Comparison of ENCODE assay signal across 9 mouse cellular contexts in genomic region chr19:45748206-45748605, GRCm38 (mm10). TPM values are rescaled to one million over a fixed set of nuclear protein-coding genes. Genes with fewer than 3 reads are reported as not detected.
DNase-seq lines count a peak whose midpoint lies in the region; ATAC-seq and TF ChIP-seq lines count a peak whose summit lies in the region.
"Had no signal": no experiment of that assay in that cellular context is flagged by ENCODE, and none has a peak within 500 bp of the region (broad histone marks: within the 10 kb centered on the region; RNA-seq: fewer than 3 reads in every experiment).

No protein-coding gene starts in this region.

- TF ChIP-seq CTCF in CH12.LX (conservative IDR thresholded peaks at IDR 0.05 in 1 of 2, IDR thresholded peaks at IDR 0.05 in 1 of 2; ENCODE audit: low read depth in 2 of 2, low read length in 2 of 2), result no peak
- TF ChIP-seq CTCF in liver, postnatal 0 days (IDR thresholded peaks at IDR 0.05; ENCODE audit: low read depth), result no peak

- WGBS in heart, embryonic 10.5 days, result 43% methylated on average over 9 of the region's 9 CpGs
- 55% methylated on average over 9 of the region's 9 CpGs for WGBS in forebrain, embryonic 14.5 days
- 40% methylated on average over 9 of the region's 9 CpGs for WGBS in liver, postnatal 0 days (ENCODE audit: insufficient replicate concordance)

- in situ Hi-C loops in CH12.LX (cut with MboI; ENCODE audit: low pct_ligation_motif_present, low pct_unique_long_range_greater_than_20kb, low sequenced_read_pairs), result loop anchor here (5.0 to 10.0 kb wide), 2 partner anchors 176 to 533 kb away; no protein-coding TSS in a partner anchor

- H3K79me2 ChIP-seq in CH12.LX (replicated peaks; ENCODE audit: control insufficient read depth, extremely low read depth, insufficient read depth, poor library complexity, severe bottlenecking), result 0 out of 2 replicates have a peak, but pooled peaks cover 3% of the 10 kb centered on the region

- no peak overlapping the region for H3K27ac ChIP-seq in heart, embryonic 10.5 days
- no peak overlapping the region for H3K27ac ChIP-seq in CH12.LX (ENCODE audit: insufficient read depth, low read depth)
- no peak overlapping the region for H3K27ac ChIP-seq in forebrain, embryonic 14.5 days (ENCODE audit: low read depth, low read length)
- no peak overlapping the region for H3K27ac ChIP-seq in liver, postnatal 0 days (ENCODE audit: low read depth)

- peak overlapping the region; percentile 79 for H3K4me2 ChIP-seq in CH12.LX (ENCODE audit: insufficient read depth, low read depth, poor library complexity, severe bottlenecking)
- peak overlapping the region; percentile 94 for H3K4me2 ChIP-seq in forebrain, embryonic 14.5 days (ENCODE audit: low read length)
- H3K4me2 ChIP-seq in liver, postnatal 0 days (ENCODE audit: low read depth, low read length), result peak overlapping the region; percentile 95

- H3K27me3 ChIP-seq in heart, embryonic 10.5 days (ENCODE audit: insufficient read depth, poor library complexity, severe bottlenecking), result peaks cover 36% of the 10 kb centered on the region
- no peaks in the 10 kb centered on the region for H3K27me3 ChIP-seq in CH12.LX (replicated peaks)
- peaks cover 29% of the 10 kb centered on the region for H3K27me3 ChIP-seq in forebrain, embryonic 14.5 days (replicated peaks; ENCODE audit: control insufficient read depth, insufficient read depth, low read length)
- H3K27me3 ChIP-seq in liver, postnatal 0 days (ENCODE audit: insufficient read depth, low read length), result peaks cover 30% of the 10 kb centered on the region

- no peak for DNase-seq in heart, embryonic 10.5 days (ENCODE audit: low spot score)
- no peak for DNase-seq in heart, postnatal 4 days
- peak; percentile 8 for DNase-seq in CH12.LX (ENCODE audit: extremely low read depth)
- DNase-seq in forebrain, embryonic 14.5 days (ENCODE audit: low spot score), result no peak
- DNase-seq in liver, postnatal 0 days, result no peak
- DNase-seq in B cell, adult 2 months, result no peak
- DNase-seq in frontal cortex, postnatal 10 days (ENCODE audit: low spot score in 2 of 2), result no peak

- no peak for TF ChIP-seq RAD21 in CH12.LX (IDR thresholded peaks at IDR 0.05; ENCODE audit: low read depth, low read length)

- ATAC-seq in forebrain, embryonic 14.5 days, result no peak
- peak; percentile 1; the same call in 1 of the 2 replicates for ATAC-seq in liver, postnatal 0 days
- no peak for ATAC-seq in granulocyte monocyte progenitor cell, adult 5-6 weeks (replicated peaks; ENCODE audit: poor library complexity, severe bottlenecking)
- ATAC-seq: Patski had no signal

- H3K9me3 ChIP-seq in heart, embryonic 10.5 days, result no peaks in the 10 kb centered on the region
- no peaks in the 10 kb centered on the region for H3K9me3 ChIP-seq in CH12.LX (replicated peaks; ENCODE audit: low read length)
- no peaks in the 10 kb centered on the region for H3K9me3 ChIP-seq in forebrain, embryonic 14.5 days (replicated peaks; ENCODE audit: control insufficient read depth, low read length)
- H3K9me3 ChIP-seq in liver, postnatal 0 days (ENCODE audit: low read length), result no peaks in the 10 kb centered on the region

- TF ChIP-seq EP300 in CH12.LX (IDR thresholded peaks at IDR 0.05; ENCODE audit: low read length), result no peak
- TF ChIP-seq EP300 in liver, postnatal 0 days (IDR thresholded peaks at IDR 0.05; ENCODE audit: low read depth), result no peak

- peaks cover 19% of the 10 kb centered on the region for H3K36me3 ChIP-seq in heart, embryonic 10.5 days
- H3K36me3 ChIP-seq in CH12.LX (replicated peaks in 1 of 2; ENCODE audit: control insufficient read depth in 1 of 2, insufficient read depth in 1 of 2, low read length in 1 of 2), result peaks cover 11 to 37% of the 10 kb centered on the region in 2 experiments
- peaks cover 20% of the 10 kb centered on the region for H3K36me3 ChIP-seq in forebrain, embryonic 14.5 days (ENCODE audit: control insufficient read depth, insufficient read depth, low read length)
- H3K36me3 ChIP-seq in liver, postnatal 0 days (replicated peaks; ENCODE audit: insufficient read depth, low read length), result peaks cover 23% of the 10 kb centered on the region

- dilution Hi-C loops in CH12.LX (cut with MboI; ENCODE audit: extremely low pct_ligation_motif_present, extremely low pct_unique_long_range_greater_than_20kb, low sequenced_read_pairs), result no loop called here

- peak overlapping the region; percentile 91 for H3K9ac ChIP-seq in CH12.LX (ENCODE audit: insufficient read depth, low read depth)
- 0 out of 2 replicates have a peak overlapping the region, but pooled peaks have one; percentile 84 for H3K9ac ChIP-seq in forebrain, embryonic 14.5 days (ENCODE audit: low read length)
- H3K9ac ChIP-seq in liver, postnatal 0 days (replicated peaks), result peak overlapping the region; percentile 80

- H3K4me3 ChIP-seq in heart, embryonic 10.5 days, result peak overlapping the region; percentile 94
- H3K4me3 ChIP-seq in CH12.LX (replicated peaks in 1 of 3; ENCODE audit: low read depth in 2 of 3, low read length in 2 of 3, poor library complexity in 1 of 3), result peak overlapping the region; percentile 59 to 100 (median 99)
- peak overlapping the region; percentile 76 for H3K4me3 ChIP-seq in forebrain, embryonic 14.5 days (ENCODE audit: low read depth, low read length)
- peak overlapping the region; percentile 81 for H3K4me3 ChIP-seq in liver, postnatal 0 days (ENCODE audit: low read depth, low read length)

- peaks cover 45% of the 10 kb centered on the region for H3K4me1 ChIP-seq in heart, embryonic 10.5 days
- peaks cover 5 to 45% of the 10 kb centered on the region in 2 experiments for H3K4me1 ChIP-seq in CH12.LX (ENCODE audit: control insufficient read depth in 1 of 2, insufficient read depth in 2 of 2)
- H3K4me1 ChIP-seq in forebrain, embryonic 14.5 days (ENCODE audit: control insufficient read depth, insufficient read depth, low read length), result peaks cover 6% of the 10 kb centered on the region
- peaks cover 34% of the 10 kb centered on the region for H3K4me1 ChIP-seq in liver, postnatal 0 days (ENCODE audit: insufficient read depth)

- peak; percentile 34; the same call in 1 of the 2 replicates for TF ChIP-seq POLR2A in CH12.LX (IDR thresholded peaks at IDR 0.05; ENCODE audit: low read depth, low read length)

TF ChIP-seq in CH12.LX, 34 proteins besides CTCF, POLR2A, EP300 and RAD21 (continues in another document):
- no peak for TF ChIP-seq GABPA (IDR thresholded peaks at IDR 0.05; ENCODE audit: insufficient replicate concordance, low read depth, low read length)
- no peak for TF ChIP-seq NELFE (IDR thresholded peaks at IDR 0.05; ENCODE audit: low read depth, low read length)
- TF ChIP-seq PAX5 (IDR thresholded peaks at IDR 0.05; ENCODE audit: low read length), result no peak
- TF ChIP-seq MAFK (IDR thresholded peaks at IDR 0.05; ENCODE audit: insufficient replicate concordance, low read length), result no peak
- TF ChIP-seq TBP (conservative IDR thresholded peaks at IDR 0.05; ENCODE audit: low read depth, low read length), result no peak
- TF ChIP-seq HCFC1 (IDR thresholded peaks at IDR 0.05; ENCODE audit: low read depth, low read length), result no peak
- no peak for TF ChIP-seq UBTF (IDR thresholded peaks at IDR 0.05; ENCODE audit: low read depth, low read length)
- no peak for TF ChIP-seq ZMIZ1 (IDR thresholded peaks at IDR 0.05; ENCODE audit: low read depth, low read length)
- TF ChIP-seq MAX (IDR thresholded peaks at IDR 0.05; ENCODE audit: low read length), result no peak
- no peak for TF ChIP-seq MYC (IDR thresholded peaks at IDR 0.05; ENCODE audit: low read depth, low read length)
- no peak for TF ChIP-seq JUN (IDR thresholded peaks at IDR 0.05; ENCODE audit: insufficient read depth, low read depth, low read length)
- no peak for TF ChIP-seq NRF1 (IDR thresholded peaks at IDR 0.05; ENCODE audit: low read depth, low read length)
- no peak for TF ChIP-seq KAT2A (IDR thresholded peaks at IDR 0.05; ENCODE audit: insufficient replicate concordance, low read length)
- no peak for TF ChIP-seq E2F4 (IDR thresholded peaks at IDR 0.05; ENCODE audit: insufficient replicate concordance, low read depth, low read length)
- no peak for TF ChIP-seq SIN3A (IDR thresholded peaks at IDR 0.05; ENCODE audit: low read length)

RNA-seq across cellular contexts. Expression of gene Npm3, which starts 1.2 kb away (rescaled TPM):
- polyA plus RNA-seq in heart, embryonic 10.5 days (2016; fragmentation: Nextera tagmentation; extraction: Ambion mirVana), result 12.3 and 13.6 TPM in 2 replicates
- 10 to 100 TPM; 25.4 to 27.8 TPM for total RNA-seq in heart, postnatal 4 days (2021)
- total RNA-seq in CH12.LX (2012; rRNA removed) (189 and 220 TPM in 2 replicates), CH12.LX (2014; rRNA removed) (225 and 248 TPM in 2 replicates)
- 237 TPM in 2 replicates for polyA plus RNA-seq in CH12.LX (2012; ENCODE audit: insufficient read length, low read depth)
- 11.7 and 12.7 TPM in 2 replicates for polyA plus RNA-seq in forebrain, embryonic 14.5 days (2014; fragmentation: Nextera tagmentation; extraction: Ambion mirVana)
- 6.3 and 6.5 TPM in 2 replicates for polyA plus RNA-seq in liver, postnatal 0 days (2015; fragmentation: Nextera tagmentation; extraction: Ambion mirVana)
- 137 and 150 TPM in 2 replicates for total RNA-seq in granulocyte monocyte progenitor cell, adult 5-6 weeks (2014; fragmentation: Nextera tagmentation)
- 109 and 141 TPM in 2 replicates for total RNA-seq in granulocyte monocyte progenitor cell, adult 5-6 weeks (2017)

RNA-seq across cellular contexts. Expression of gene Fgf8, which starts 5.5 kb away (rescaled TPM):
- 1.9 and 8.8 TPM in 2 replicates for polyA plus RNA-seq in heart, embryonic 10.5 days (2016; fragmentation: Nextera tagmentation; extraction: Ambion mirVana)
- total RNA-seq in heart, postnatal 4 days (2021), result under 1 TPM in 1 of 2 experiments, not detected in 1; 0.45 TPM
- not detected in 2 replicates for total RNA-seq in CH12.LX (2012; rRNA removed)
- total RNA-seq in CH12.LX (2014; rRNA removed), result not detected in 2 replicates
- not detected in 2 replicates for polyA plus RNA-seq in CH12.LX (2012; ENCODE audit: insufficient read length, low read depth)
- polyA plus RNA-seq in forebrain, embryonic 14.5 days (2014; fragmentation: Nextera tagmentation; extraction: Ambion mirVana), result 0.88 and 2.4 TPM in 2 replicates
- not detected in 2 replicates for polyA plus RNA-seq in liver, postnatal 0 days (2015; fragmentation: Nextera tagmentation; extraction: Ambion mirVana)
- total RNA-seq in granulocyte monocyte progenitor cell, adult 5-6 weeks (2014; fragmentation: Nextera tagmentation), result not detected in 2 replicates
- total RNA-seq in granulocyte monocyte progenitor cell, adult 5-6 weeks (2017), result not detected in 2 replicates

RNA-seq across cellular contexts. Expression of gene Mgea5, which starts 35.4 kb away (rescaled TPM):
- 39.6 and 52.5 TPM in 2 replicates for polyA plus RNA-seq in heart, embryonic 10.5 days (2016; fragmentation: Nextera tagmentation; extraction: Ambion mirVana)
- 10 to 100 TPM; 82.8 to 89.2 TPM for total RNA-seq in heart, postnatal 4 days (2021)
- total RNA-seq in CH12.LX (2012; rRNA removed) (63.9 and 69.8 TPM in 2 replicates), CH12.LX (2014; rRNA removed) (69.4 and 78.7 TPM in 2 replicates)
- polyA plus RNA-seq in CH12.LX (2012; ENCODE audit: insufficient read length, low read depth), result 66.4 and 68.7 TPM in 2 replicates
- 70.2 and 77.0 TPM in 2 replicates for polyA plus RNA-seq in forebrain, embryonic 14.5 days (2014; fragmentation: Nextera tagmentation; extraction: Ambion mirVana)
- 10.3 and 10.8 TPM in 2 replicates for polyA plus RNA-seq in liver, postnatal 0 days (2015; fragmentation: Nextera tagmentation; extraction: Ambion mirVana)
- total RNA-seq in granulocyte monocyte progenitor cell, adult 5-6 weeks (2014; fragmentation: Nextera tagmentation), result 76.2 and 99.7 TPM in 2 replicates
- 106 and 110 TPM in 2 replicates for total RNA-seq in granulocyte monocyte progenitor cell, adult 5-6 weeks (2017)

Comparison
In these comparisons a context has a peak if more than half of its experiments do, and no peak if none do; other contexts are left out.
1. RNA of gene Npm3, which starts 1.2 kb away (polyA plus RNA-seq): 237 TPM in CH12.LX; 12.3 to 13.6 TPM in heart, embryonic 10.5 days, 11.7 to 12.7 TPM in forebrain, embryonic 14.5 days and 6.3 to 6.5 TPM in liver, postnatal 0 days; every median in the first group is over 10 times any median in the second.
2. Peak in every context shown above with its lines, with median percentiles within 50 percentile points of each other: H3K4me3 ChIP-seq, H3K4me2 ChIP-seq and H3K9ac ChIP-seq.